Mouse (Mus musculus) cerebellum, adult 2 months (tissue): ENCODE measurements around the gene Gsc2.

Source experiments
- CTCF ChIP-seq: fragments of 200-500 bp; IDR thresholded peaks from 2 replicates; pipeline ENCODE4 v1.5.1; 2011; ENCODE audit warnings: low read depth, mild to moderate bottlenecking, control low read depth, low read length, moderate library complexity, borderline replicate concordance; ENCODE audit not compliant: insufficient read depth
- POLR2A ChIP-seq: fragments of 200-500 bp; IDR thresholded peaks from 2 replicates; pipeline ENCODE4 v1.6.1; 2011; ENCODE audit warnings: low read length, control low read depth, borderline replicate concordance; ENCODE audit not compliant: insufficient read depth

- TF ChIP-seq CTCF (no peak), POLR2A (no peak)
Measured at GRCm38 (mm10) chr16:17943466-17943865, 28.6 kb upstream of the Gsc2 start.
